Mouse (Mus musculus): ENCODE results near the gene Masp1. TPM values are rescaled to one million over a fixed set of nuclear protein-coding genes. Genes with fewer than 3 reads are reported as not detected.

The Masp1 gene
- 10 to 100 TPM; 37.8 to 40.1 TPM for total RNA-seq (2021)
- long read RNA-seq, transcript Masp1-203 (11 exons, 3,786 nt): minor isoform, 6 of 41 reads
- long read RNA-seq, transcript Masp1-204 (9 exons, 2,035 nt): major isoform, 9 of 41 reads
- long read RNA-seq, partial matches to known transcripts: 6 of 41 reads
- long read RNA-seq, other reads (novel, unspliced or antisense): 19 of 41 reads

DNA sequence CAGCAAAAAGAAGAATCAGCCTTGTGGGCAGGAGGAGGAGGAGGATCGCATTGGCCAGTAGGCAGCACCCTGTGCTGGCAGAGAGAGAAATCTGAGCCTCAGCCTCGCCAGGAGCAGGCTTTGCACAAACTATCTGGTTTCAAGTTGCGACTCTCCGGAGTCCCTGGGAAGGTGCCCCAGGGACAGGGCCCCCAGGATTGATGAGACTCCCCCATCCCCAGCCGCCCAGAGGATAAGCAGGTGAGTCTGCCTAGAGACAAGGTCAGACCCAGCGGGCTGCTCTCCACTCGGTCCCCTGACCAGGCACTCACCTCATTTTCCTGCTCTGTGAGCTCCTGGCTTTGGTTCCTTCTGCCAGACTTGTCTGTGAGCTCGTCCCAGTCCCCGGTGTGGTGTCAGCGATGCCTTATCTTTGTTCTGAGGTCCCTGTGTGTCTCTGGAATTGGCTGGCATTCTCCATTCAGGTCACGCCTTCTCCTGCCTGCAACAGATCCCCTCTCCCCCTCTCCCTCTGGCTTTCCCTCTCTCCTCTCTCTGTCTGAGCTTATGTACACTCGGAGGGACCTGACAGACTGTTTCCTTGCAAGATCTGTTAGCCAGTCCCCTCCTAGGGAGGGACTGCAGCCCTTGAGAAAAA, at the start of gene Masp1, which contains the start of gene Rtp4:
Gene Masp1, minus strand, starts transcription at position 581 of the 637 bp plus-strand sequence.
Gene Rtp4, plus strand, starts transcription at position 57 of the 637 bp plus-strand sequence.
- DNase-seq (ENCODE audit: low spot score in 2 of 2): peak; percentile 46 to 55

DNA sequence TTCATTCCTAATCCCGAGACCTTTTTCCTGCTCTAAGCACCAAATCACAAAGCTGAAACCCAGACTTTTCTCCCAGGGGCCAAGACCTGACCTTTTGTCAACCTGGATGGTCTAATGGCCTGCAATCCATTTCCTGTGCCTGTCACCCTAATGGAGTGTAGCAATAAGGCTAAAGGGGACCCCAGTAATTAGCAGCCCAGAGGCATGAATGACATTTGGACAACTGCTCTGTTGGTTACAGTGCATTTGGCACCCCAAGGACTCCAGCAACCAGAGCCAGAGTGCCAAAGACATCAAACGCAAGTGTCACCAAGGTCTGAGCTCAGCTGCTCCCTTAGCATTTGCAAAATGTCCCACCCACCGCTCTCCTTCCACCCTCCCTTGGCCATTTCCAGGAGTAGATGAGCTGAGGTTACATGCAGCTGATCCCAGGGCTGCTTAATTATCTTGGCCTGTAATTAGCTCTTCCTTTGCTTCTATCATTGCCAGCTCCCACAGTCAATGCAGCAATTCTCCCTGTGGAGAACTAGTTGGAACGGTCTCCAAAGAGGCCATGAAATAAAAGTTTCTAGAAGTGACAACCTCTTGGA, 47.8 kb upstream of the Masp1 start:
- DNase-seq (ENCODE audit: low spot score in 2 of 2): no peak

DNA sequence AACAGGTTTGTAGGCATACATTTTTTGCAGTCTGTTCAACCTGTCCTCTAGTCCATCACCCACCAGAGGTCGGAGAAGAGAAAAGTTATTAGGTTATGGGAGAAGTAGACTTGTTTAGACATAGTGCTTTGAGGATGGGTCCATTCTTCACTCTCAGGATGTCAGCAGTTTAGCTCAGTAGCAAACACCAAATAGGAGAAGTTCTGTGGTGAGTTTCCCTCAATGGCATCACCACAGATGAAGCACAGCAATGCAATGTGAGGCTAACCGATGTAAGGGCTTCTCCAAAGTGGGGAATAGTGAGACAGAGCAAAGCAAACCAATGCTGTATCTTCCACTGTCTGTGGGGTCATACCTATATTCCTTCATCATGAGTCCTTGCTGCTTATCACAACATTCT, 37.1 kb upstream of the Masp1 start:
- no peak for DNase-seq (ENCODE audit: low spot score in 2 of 2)

DNA sequence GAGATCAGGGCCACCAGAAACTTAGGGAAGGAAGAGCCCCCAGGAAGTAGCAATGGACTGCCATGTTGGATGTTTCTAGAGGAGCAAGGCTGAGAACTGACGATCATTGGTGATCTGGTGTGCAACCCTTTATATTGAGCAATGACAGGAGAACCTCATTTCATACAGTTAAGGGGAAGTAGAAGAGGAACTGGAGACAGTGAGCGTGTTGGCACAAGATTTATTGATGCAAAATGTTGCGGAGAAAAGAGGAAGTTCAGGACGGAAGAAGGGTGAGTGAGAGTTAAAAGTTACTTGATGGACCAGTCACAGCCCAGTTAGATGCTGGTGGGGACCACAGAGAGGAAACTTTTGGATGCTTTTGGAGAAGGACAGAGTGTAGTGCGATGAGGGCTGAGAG, 36.6 kb upstream of the Masp1 start:
- DNase-seq (ENCODE audit: low spot score in 2 of 2): no peak

DNA sequence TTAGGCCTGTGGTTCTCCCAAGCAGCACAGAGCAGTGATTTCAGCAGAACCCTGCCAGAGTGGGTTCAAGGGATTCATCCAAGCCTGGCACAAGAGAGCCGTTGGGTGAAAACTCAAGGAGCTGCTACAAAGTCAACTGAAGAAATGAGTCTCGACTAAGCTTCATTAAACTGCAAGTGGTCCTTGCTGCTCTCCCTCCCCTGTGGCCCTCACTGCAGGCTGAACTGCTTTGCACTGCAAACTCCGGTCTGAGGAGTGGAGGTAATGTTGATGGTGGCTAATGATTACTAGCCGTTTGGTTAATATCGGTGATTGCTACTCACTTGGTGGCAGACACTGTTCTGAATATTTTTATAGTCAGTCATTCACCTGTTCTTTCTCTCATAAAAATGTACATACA, 34.1 kb upstream of the Masp1 start:
- DNase-seq (ENCODE audit: low spot score in 2 of 2): no peak

DNA sequence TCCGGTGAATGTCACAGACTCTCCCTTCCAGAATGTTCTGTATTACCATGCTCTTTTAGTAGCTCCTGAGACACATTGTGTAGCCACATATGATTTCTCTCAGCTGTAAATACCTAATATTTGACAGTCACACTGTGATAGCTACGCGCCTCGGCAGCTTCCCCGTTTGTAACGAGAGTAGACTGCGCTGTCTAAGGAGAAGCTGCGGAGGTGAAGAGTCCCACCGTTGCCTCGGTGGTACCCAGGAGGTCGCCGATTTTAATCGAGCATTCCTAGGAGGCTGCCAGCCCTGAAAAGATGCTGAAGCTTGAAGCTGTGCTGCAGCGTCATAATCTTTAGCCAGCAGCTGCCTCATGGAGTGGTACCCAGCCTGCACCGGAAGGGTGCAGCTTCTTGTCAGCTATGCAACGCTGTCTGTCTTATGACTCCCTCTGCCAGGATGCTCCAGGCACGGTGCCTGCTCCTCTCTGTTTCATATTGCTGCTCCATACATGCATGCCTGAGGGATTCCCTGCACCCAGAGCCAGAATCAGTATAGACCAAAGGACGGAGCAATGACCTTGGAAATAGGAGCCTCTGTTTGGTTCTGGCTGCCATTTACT, 30.5 kb upstream of the Masp1 start:
- DNase-seq (ENCODE audit: low spot score in 2 of 2): no peak

DNA sequence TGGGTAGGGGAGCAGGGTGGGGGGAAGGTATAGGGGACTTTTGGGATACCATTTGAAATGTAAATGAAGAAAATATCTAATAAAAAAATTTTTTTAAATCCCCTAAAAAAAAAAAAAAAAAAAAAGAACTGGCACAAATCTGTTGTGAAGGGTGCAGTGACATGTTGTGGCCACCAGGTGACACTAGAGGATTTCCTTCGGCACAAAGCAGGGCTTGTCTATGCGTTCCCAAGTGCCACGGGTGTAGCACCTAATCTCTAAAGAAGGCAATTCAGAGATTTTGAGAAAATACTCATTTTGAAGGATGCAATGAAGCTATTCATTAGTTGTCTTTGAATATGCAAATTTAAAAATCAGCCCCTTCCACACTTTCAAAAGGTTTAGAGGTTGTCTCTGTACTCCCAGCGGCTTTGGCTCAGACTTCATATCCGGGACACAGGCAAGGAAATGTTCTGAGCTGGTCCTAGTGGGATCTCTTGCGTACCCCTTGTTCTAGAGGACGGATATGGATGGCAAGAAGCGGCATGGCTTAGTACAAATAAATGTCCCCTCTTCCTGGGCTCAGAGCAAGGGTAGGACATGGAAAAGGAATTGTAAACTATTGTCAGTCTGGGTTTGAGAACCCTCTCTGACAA, 29.8 kb upstream of the Masp1 start:
- DNase-seq (ENCODE audit: low spot score in 2 of 2): peak; percentile 67 to 73

DNA sequence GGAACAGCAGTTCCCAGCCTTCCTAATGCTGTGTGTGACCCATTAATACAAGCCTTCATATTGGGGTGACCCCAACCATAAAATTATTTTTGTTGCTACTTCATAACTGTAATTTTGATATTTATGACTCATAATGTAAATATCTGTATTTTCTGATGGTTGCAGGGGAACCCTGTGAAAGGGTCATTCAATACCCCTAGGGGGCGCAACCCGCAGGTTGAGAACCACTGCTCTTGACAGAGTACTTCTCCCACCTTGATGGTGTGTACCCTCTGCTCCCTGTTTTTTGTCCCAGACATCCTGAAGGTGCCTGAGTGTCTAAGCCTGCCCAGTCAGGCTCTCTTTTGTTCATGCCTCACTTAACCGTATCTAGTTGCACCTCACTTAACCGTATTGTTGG, 27.2 kb upstream of the Masp1 start:
- no peak for DNase-seq (ENCODE audit: low spot score in 2 of 2)

DNA sequence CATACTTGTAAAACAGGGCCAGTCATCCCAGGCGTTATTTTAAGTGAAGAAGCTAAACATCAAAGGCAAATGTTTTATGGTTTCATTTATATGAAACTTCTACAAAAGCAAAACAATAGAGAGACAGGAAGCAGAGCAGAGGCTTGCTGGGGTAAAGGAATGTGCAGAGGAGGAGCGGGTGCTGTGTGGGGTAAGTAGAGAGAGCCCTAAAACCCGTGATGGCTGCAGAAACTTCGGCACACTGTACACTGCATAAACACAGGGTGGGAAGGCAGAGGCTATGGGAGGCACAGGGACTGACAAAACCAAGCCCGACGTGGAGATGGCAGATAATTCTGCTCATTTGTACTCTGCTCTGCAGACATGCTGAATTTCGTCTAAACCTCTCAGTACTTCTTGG, 23.7 kb upstream of the Masp1 start:
- DNase-seq (ENCODE audit: low spot score in 2 of 2): no peak

DNA sequence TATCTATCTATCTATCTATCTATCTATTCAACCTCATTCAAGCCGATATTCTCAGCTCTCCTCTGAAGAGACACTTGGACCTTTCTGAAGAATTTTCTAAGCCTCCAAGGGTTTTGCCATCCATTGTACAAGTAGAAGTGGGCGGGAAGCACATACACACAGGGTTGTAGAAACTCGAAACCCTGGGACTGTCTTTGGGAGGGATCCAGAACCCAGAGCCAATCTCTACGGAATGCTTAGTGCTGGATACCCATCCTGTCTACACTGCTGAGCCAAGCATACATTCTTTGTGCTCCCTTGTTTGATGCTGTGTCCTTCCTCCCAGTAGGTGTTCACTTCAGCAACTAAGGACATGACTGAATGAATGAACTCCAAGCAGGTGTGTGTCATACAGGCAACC, 22.3 kb upstream of the Masp1 start:
- DNase-seq (ENCODE audit: low spot score in 2 of 2): no peak

DNA sequence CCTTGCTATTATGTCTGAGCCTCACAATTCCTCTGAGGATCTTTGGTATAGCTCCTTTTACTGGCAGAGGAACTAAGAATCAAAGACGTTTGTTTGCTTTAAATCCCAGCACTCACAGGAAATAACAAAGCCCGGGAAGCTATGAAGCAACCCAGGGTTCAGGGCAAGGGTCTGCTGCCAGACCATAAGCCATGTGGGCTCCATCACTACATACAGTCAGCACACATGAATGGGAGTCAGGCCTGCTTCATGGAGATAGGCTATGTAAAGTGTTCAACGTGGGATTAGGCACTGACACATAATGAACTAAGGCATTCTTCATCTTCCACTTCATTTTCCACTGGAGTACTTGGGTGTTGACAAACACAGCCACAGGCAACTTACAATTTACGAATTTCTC, 20.4 kb upstream of the Masp1 start:
- DNase-seq (ENCODE audit: low spot score in 2 of 2): no peak

DNA sequence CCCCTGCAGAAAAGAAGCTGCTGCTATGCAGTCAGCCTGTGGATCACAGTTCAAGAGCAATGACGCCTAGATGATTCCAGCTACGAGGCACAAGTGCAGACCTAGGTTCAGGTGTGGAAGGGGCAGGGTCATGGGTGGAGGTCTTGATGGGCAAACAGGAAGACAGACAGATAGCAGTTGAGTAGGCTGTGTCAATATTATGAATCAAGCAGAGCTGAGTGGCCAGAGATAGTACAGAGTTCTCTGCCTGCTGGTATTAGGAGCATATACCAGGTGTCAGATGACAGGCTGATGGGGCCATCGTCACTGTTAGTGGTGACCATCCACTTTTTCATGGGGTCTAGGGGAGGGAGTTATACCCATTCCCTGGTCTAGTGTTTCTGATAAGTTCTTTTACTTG, 13.1 kb upstream of the Masp1 start:
- no peak for DNase-seq (ENCODE audit: low spot score in 2 of 2)

DNA sequence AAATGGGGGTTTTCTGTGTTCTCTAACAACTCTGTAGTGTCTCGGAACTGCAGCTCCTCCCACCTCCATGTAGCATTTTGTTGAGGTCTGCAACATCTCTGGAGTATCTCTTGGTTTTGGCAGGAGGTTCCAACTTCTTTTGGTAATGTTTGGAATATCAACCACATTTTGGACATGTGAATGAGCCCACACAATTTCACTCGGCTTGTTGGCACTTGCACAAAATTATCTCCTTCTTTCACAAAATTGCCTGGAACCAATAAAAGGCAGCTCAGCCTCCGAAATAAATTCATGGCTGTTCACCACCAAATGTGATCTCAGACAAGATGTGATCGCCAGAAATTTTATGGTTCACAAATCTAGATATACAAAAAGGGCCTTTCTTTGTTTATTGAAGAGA, 8.6 kb upstream of the Masp1 start:
- DNase-seq (ENCODE audit: low spot score in 2 of 2): no peak

DNA sequence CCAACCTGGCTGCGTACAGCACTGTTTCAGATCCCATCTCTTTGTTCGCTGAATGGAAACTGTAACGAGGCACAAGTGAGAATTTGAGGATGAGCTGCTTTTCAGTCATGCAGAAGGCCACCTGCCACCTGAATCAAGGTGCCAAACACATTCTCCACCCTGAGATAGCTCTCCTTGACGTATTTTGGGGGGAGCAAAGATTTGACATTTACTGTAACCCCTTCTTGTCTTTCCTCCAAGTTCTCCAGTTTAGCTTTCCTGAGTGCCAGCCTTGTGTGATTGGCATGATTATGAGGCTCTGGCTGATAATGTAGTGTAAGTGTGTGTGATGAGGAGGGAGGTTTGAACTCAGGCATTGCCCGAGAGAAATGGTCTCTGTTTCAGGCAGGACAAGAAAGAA, 1.5 kb upstream of the Masp1 start:
- DNase-seq (ENCODE audit: low spot score in 2 of 2): no peak

DNA sequence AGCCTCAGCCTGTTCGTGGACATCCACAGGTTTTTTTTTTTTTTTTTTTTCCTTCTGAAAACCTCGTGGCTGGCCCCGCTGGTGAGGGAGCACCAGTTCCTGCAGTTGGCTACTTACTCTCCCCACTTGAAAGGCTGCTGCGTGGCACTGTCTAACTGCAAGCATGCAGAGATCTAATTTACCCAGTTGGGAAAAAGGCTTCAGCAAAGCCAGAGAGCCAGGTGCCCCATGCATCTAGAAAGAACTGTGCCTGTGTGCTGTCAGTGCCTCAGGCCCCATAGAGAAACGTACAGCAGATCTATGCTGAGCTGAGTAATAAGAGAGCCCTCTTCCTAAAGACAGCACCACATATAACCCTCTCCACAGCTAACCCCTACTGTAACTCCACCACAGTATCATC, 477 bp upstream of the Masp1 start:
- DNase-seq (ENCODE audit: low spot score in 2 of 2): peak in 1 of 2 experiments; percentile 27

DNA sequence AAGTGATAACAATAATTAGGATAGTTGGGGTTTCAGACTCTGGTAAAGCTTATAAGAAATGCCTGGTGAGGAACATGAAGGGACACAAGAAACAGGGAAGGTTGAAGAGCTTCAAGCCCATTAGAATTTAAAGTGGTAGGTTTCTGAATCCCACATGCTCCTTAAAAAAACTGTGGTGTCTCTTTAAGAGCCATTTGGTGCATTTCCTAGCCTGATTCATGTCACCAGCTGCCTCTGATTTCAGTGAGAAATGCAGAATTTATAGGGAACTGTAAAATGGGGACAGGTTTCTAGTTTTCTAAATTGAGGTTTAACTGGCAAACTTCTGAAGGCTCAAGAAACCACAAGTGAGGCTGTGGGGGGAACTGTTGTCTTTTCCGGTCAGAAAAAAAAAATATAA, 844 bp downstream of the Masp1 start:
- DNase-seq (ENCODE audit: low spot score in 2 of 2): no peak

DNA sequence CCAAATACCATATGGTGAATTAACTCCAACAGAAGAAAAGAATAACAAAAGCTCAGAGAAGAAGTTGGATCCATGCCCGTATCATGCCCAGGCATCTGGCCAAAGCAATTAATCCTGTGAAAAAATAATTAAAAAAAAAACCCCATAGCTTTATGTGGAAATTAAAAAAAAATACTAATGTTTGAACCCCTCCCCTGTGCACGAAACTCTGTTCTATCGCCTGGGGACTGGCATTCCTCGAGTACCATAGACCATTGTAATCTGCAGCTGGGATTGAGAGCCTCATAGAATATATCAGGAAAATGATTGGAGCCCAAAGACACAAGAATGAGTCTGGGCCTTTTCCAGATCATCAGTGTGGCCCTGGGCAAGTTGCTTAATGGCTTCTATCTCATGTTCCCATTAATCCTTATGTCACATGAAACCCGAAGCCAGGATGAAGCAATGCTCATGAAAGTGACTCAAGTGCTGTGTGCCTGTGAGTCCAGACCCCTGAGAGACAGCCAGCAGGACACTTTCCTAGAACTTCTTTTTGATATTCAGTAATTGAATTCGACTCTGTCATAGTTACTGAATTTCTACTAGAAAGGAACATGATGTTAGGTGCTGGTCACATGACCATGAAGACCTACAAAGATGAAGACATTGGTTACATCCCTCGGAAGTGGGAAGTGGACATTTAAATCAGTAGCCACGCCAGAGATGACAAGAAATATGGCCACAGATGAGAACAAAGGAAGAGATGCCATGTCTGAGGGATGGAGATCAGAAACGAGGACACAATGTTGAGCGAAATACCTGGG, 1.8 kb downstream of the Masp1 start:
- DNase-seq (ENCODE audit: low spot score in 2 of 2): peak in 1 of 2 experiments; percentile 44

DNA sequence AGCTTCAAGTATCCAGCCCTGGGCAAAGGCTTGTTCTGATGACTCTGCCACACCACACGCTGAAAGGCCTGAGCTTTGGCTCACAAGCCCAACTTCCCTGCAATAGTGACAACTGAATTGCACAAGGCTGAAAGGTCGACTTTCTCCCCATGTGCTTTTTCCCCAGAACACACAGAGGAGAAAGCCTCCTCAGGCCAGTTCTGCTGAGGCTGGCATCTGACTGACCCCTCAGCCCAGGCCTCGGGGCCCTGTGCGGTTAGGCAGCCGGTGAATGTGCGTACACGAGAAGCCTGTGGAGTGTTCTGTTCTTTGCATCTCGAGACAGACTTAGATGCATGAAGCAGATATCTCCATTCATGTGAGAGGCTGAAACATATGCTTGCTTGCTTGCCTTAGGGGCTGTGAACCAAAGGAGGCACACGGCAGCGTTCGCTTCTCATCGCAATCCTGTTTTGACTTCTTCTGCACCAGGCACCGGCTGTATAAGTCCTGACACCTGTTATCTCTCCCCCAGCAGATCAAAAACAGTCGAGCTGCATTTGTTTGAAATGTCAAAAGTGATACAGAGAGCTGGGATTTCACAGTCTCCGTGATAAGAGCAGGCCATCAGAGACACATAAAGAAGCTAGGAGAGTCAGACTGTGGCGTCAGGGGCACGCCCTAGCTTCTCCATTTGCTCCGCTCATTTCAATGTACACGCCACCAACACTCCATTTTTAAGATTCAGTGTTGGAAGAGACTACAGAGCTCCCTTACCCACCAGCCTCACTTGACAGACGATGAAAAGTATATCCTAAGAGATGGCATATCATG, 2.7 kb downstream of the Masp1 start:
- DNase-seq (ENCODE audit: low spot score in 2 of 2): peak in 1 of 2 experiments; percentile 27

DNA sequence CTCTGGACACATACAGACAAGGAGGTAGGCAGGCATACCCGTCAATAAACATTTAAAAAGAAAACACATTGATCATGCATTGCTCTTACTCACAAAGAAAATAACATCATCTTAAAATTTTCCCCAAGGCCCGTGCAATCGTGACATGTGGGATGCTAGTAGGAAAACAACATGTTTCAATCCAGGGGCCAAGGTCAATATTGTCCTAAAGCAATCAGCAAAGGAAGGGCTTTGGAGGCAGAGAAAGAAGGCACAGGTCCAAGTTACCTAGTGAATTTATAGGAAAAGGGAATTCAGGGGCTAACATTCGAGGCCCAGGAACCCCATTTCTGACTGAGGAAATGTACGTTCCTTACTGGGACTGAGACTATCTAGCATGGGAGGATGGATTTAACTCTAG, 3.4 kb downstream of the Masp1 start:
- DNase-seq (ENCODE audit: low spot score in 2 of 2): no peak

DNA sequence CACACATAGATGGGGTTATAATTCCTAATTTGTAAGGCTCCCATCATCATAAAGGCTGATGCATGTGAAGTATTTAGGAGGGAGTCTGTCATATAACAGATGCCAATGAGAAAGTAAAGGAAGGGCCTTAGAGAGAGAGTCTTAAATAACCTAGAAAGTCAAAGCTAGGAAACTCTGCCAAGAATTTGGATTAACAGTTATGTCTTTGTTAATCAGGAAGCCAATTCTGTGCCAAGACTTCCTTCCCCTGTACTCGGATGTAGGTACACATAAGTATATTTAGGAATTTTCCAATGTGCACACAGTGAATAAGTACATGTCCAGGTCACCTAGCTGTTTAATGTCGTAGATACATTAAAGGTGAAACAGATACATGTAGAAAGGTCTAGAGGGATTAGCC, 4.0 kb downstream of the Masp1 start:
- DNase-seq (ENCODE audit: low spot score in 2 of 2): no peak
